Mouse (Mus musculus): ENCODE data around the gene Cd40lg. TPM values are rescaled to one million over a fixed set of nuclear protein-coding genes. Genes with fewer than 3 reads are reported as not detected.

Cd40lg gene
- polyA plus RNA-seq, 1 experiment from 2014 or later, result not detected

DNA sequence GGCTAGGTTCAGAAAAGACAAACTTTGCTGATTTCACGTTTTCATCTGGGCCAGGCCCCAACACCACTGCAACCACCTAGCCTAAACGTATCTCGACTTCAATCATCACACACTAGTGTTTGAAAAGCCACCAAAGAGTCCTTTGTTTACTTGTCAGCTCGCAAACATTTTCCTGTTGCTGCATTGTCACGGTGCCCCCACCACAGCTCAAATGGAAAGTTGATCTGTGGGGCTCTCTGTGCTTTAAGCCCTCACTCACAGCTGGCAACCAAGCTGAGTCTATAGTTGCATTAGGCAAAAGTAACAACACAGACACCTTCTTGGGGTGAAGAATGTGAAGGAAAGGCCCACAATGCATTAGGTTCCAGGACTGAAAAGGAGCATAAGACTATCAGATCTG, 4.3 kb downstream of the Cd40lg start:
- no peaks in the 10 kb centered on the region for H3K36me3 ChIP-seq
- WGBS, result 56% methylated on average over 5 of the region's 5 CpGs

DNA sequence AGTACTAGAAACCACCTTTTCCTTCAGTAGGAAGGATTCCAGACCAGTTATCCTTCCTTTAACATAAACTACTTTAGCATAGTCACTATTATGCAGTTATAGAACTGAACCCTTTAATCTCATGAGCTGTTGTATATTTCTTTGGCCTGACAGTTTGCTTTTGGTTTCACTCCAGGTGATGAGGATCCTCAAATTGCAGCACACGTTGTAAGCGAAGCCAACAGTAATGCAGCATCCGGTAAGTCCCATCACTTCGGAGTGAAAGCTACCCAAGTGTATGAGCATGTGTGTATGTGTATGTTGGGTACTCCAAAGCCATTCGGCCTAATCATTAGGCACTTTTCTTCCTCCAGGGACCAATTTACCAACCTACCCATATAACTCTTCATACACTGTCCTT, 7.6 kb downstream of the Cd40lg start:
- Histone ChIP-seq H3K27me3 (replicated peaks) (no peaks in the 10 kb centered on the region), H3K36me3 (no peaks in the 10 kb centered on the region), H3K4me1 (replicated peaks) (no peaks in the 10 kb centered on the region), H3K27ac (no peak overlapping the region), H3K9ac (no peak overlapping the region), H3K4me3 (replicated peaks) (no peak overlapping the region), H3K4me2 (replicated peaks) (no peak overlapping the region), H3K9me3 (no peaks in the 10 kb centered on the region)
- WGBS, result 89% methylated on average over 5 of the region's 5 CpGs
- ATAC-seq, result no peak

More for the DNA sequence above, 4.3 kb downstream of the Cd40lg start:
- Histone ChIP-seq H3K9me3 (no peaks in the 10 kb centered on the region), H3K4me3 (replicated peaks) (no peak overlapping the region), H3K27me3 (replicated peaks) (no peaks in the 10 kb centered on the region), H3K9ac (no peak overlapping the region), H3K4me2 (replicated peaks) (no peak overlapping the region), H3K4me1 (replicated peaks) (no peaks in the 10 kb centered on the region), H3K27ac (no peak overlapping the region)
- no peak for ATAC-seq

DNA sequence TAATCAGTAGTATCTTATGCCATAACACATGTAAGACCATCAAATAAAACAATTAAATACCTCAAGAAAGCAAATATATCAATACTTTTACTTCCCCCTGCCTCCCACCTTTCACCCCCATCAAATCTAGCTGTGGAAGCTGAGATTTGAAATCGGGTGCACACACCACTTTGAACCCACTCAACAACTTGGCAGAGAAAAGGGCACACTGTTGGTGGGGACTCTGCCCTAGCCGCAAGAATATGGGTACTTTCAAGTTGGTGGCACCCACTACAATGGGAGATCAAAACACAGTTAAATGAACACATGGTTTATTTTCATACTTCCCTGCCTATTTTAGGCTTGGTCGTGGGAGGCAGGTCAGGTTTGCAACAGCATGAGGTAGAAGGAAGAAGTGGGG, 9.9 kb downstream of the Cd40lg start:
- Histone ChIP-seq H3K9me3 (no peaks in the 10 kb centered on the region), H3K9ac (no peak overlapping the region), H3K36me3 (no peaks in the 10 kb centered on the region), H3K27me3 (replicated peaks) (no peaks in the 10 kb centered on the region), H3K4me2 (replicated peaks) (no peak overlapping the region), H3K27ac (no peak overlapping the region), H3K4me3 (replicated peaks) (no peak overlapping the region), H3K4me1 (replicated peaks) (no peaks in the 10 kb centered on the region)
- 79% methylated on average over 3 of the region's 3 CpGs for WGBS
- ATAC-seq, result no peak

DNA sequence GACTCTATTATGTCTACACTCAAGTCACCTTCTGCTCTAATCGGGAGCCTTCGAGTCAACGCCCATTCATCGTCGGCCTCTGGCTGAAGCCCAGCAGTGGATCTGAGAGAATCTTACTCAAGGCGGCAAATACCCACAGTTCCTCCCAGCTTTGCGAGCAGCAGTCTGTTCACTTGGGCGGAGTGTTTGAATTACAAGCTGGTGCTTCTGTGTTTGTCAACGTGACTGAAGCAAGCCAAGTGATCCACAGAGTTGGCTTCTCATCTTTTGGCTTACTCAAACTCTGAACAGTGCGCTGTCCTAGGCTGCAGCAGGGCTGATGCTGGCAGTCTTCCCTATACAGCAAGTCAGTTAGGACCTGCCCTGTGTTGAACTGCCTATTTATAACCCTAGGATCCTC, 11.4 kb downstream of the Cd40lg start:
- Histone ChIP-seq H3K4me3 (replicated peaks) (no peak overlapping the region), H3K27ac (no peak overlapping the region), H3K27me3 (replicated peaks) (no peaks in the 10 kb centered on the region), H3K4me2 (replicated peaks) (no peak overlapping the region), H3K9me3 (no peaks in the 10 kb centered on the region), H3K9ac (no peak overlapping the region), H3K4me1 (replicated peaks) (no peaks in the 10 kb centered on the region), H3K36me3 (no peaks in the 10 kb centered on the region)
- 80% methylated on average over 10 of the region's 10 CpGs for WGBS
- no peak for ATAC-seq

DNA sequence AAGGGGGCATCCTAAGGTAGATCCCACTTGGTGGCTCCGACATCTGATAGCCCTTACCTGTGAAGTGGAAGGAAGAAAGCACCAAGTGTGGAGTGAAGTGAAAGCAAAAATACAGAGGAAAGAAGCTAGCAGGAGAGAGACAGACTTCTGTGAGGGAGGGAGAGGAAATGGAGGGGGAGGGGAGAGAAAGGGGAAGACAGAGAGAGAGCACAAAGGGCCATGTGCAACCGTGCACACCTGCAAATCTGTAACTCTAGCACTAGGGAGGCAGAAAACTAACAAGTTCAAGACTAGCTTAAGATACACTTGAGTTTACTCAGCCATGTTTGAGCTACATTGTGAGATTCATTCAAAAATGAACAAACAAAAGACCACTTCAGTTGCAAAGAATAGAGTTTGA, 16.2 kb downstream of the Cd40lg start:
- no peak for ATAC-seq
- H3K4me2 ChIP-seq (replicated peaks), result no peak overlapping the region
- H3K27ac ChIP-seq, result no peak overlapping the region
- no peaks in the 10 kb centered on the region for H3K27me3 ChIP-seq (replicated peaks)
- H3K4me3 ChIP-seq (replicated peaks), result no peak overlapping the region
- H3K9ac ChIP-seq, result no peak overlapping the region
- no peaks in the 10 kb centered on the region for H3K9me3 ChIP-seq
- WGBS, result 64% methylated on average over 2 of the region's 2 CpGs
- H3K36me3 ChIP-seq, result no peaks in the 10 kb centered on the region
- no peaks in the 10 kb centered on the region for H3K4me1 ChIP-seq (replicated peaks)

DNA sequence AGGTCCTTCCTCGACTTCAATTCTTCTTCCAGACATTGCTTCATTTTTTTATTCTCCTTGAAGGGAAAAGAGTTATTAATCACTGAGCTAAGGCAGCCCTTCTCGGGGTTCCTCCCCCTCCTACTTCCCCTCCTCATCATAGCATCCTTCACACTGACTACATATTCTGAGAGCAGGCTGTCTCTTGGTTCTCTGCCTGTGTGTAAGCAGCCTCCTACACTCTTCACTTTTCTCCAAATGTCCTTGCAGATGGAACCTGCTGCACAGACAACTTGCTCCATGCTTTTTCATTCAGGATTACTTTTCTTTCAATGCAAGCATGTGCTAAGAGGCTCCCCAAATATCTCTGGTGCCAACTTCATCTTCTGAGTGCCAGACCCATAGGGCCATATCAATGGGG, 21.7 kb downstream of the Cd40lg start:
- Histone ChIP-seq H3K36me3 (no peaks in the 10 kb centered on the region), H3K27me3 (replicated peaks) (no peaks in the 10 kb centered on the region), H3K4me2 (replicated peaks) (no peak overlapping the region), H3K27ac (no peak overlapping the region), H3K4me1 (replicated peaks) (no peaks in the 10 kb centered on the region), H3K9me3 (no peaks in the 10 kb centered on the region), H3K9ac (no peak overlapping the region), H3K4me3 (replicated peaks) (no peak overlapping the region)
- 54% methylated on average over 2 of the region's 2 CpGs for WGBS
- ATAC-seq, result no peak

DNA sequence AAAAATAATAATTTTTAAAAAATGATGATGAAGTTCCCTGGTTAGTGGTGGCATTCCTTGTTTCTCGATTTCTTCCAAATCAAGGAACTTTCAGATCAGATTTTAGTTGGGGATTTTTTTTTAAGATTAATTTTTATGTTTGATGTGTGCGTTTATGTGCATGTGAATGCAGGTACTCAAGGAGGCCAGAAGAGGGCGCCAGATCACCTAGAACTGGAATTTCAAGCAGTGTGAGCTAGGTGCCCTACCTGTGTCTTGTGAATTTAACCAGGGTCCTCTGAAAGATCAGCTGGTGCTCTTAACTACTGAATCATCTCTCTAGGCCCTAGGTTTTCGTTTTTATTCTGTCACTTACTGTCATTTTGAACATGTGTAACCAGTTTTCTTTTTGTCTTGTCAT, 24.0 kb downstream of the Cd40lg start:
- Histone ChIP-seq H3K27ac (no peak overlapping the region), H3K36me3 (no peaks in the 10 kb centered on the region), H3K9me3 (no peaks in the 10 kb centered on the region), H3K27me3 (replicated peaks) (no peaks in the 10 kb centered on the region), H3K4me3 (replicated peaks) (no peak overlapping the region), H3K4me2 (replicated peaks) (no peak overlapping the region), H3K4me1 (replicated peaks) (no peaks in the 10 kb centered on the region), H3K9ac (no peak overlapping the region)
- WGBS, result 74% methylated on average over 4 of the region's 4 CpGs
- ATAC-seq, result no peak

- H3K4me2 ChIP-seq (replicated peaks), result no peak overlapping the region
- no peaks in the 10 kb centered on the region for H3K36me3 ChIP-seq
- no peaks in the 10 kb centered on the region for H3K4me1 ChIP-seq (replicated peaks)
- ATAC-seq, result no peak
- H3K27me3 ChIP-seq (replicated peaks), result no peaks in the 10 kb centered on the region
- H3K9me3 ChIP-seq, result no peaks in the 10 kb centered on the region
- H3K9ac ChIP-seq, result no peak overlapping the region
- WGBS, result 68% methylated on average over 3 of the region's 3 CpGs
- H3K4me3 ChIP-seq (replicated peaks), result no peak overlapping the region
- H3K27ac ChIP-seq, result no peak overlapping the region
Observed at GRCm38 (mm10) chrX:57238572-57238971, 26.6 kb downstream of the Cd40lg start.

DNA sequence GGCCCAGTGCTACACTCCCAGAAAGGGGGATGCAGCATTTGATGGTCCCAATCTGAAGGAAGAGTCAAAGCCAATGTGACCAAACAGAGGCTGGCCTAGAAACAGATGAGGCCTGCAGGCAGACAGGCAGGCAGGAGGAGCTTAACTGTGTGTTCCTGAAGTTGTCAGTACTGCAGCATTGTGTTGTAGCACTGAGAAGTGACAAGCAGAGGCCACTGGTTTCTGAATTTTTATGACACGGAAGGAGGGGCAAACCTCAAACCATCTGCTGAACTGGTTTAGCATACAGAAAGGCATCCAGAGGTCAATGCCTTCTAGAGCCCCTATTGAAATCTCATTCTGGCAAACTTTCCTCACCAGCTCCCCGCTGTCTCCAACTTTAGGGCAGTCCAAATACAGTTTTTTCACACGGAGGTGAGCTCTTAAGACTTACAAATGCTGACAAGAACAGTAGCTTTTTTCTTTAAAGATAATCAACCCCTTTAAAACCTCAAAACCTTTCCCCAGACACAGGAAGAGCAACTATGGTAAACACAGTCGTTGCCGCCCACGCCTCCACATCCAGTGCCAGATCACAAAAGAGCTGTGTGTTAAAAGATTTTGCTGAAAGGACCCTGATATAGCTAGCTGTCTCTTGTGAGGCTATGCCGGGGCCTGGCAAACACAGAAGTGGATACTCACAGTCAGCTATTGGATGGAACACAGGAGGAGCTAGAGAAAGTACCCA, 41.5 kb downstream of the Cd40lg start:
- H3K4me1 ChIP-seq (replicated peaks), result no peaks in the 10 kb centered on the region
- H3K4me3 ChIP-seq (replicated peaks), result no peak overlapping the region
- H3K9me3 ChIP-seq, result no peaks in the 10 kb centered on the region
- no peak overlapping the region for H3K9ac ChIP-seq
- 71% methylated on average over 7 of the region's 7 CpGs for WGBS
- H3K36me3 ChIP-seq, result no peaks in the 10 kb centered on the region
- H3K27ac ChIP-seq, result no peak overlapping the region
- no peak for ATAC-seq
- no peaks in the 10 kb centered on the region for H3K27me3 ChIP-seq (replicated peaks)
- H3K4me2 ChIP-seq (replicated peaks), result no peak overlapping the region

GRCm38 (mm10) chrX:57260744-57261143, 48.8 kb downstream of the Cd40lg start:
- H3K27me3 ChIP-seq (replicated peaks), result no peaks in the 10 kb centered on the region
- no peak overlapping the region for H3K9ac ChIP-seq
- ATAC-seq, result no peak
- no peak overlapping the region for H3K27ac ChIP-seq
- no peak overlapping the region for H3K4me3 ChIP-seq (replicated peaks)
- no peaks in the 10 kb centered on the region for H3K4me1 ChIP-seq (replicated peaks)
- 54% methylated on average over 2 of the region's 2 CpGs for WGBS
- H3K4me2 ChIP-seq (replicated peaks), result no peak overlapping the region
- no peaks in the 10 kb centered on the region for H3K36me3 ChIP-seq
- H3K9me3 ChIP-seq, result no peaks in the 10 kb centered on the region

GRCm38 (mm10) chrX:57263515-57263914, 51.6 kb downstream of the Cd40lg start:
- H3K27ac ChIP-seq, result no peak overlapping the region
- no peaks in the 10 kb centered on the region for H3K4me1 ChIP-seq (replicated peaks)
- ATAC-seq, result no peak
- H3K9me3 ChIP-seq, result no peaks in the 10 kb centered on the region
- H3K4me2 ChIP-seq (replicated peaks), result no peak overlapping the region
- WGBS, result 78% methylated on average over 4 of the region's 4 CpGs
- no peaks in the 10 kb centered on the region for H3K36me3 ChIP-seq
- no peak overlapping the region for H3K9ac ChIP-seq
- H3K27me3 ChIP-seq (replicated peaks), result no peaks in the 10 kb centered on the region
- no peak overlapping the region for H3K4me3 ChIP-seq (replicated peaks)

All from intestine, embryonic 15.5 days (tissue).